Mouse (Mus musculus) neural tube, embryonic 14.5 days (tissue): ENCODE results near the gene Prrg3. TPM values are rescaled to one million over a fixed set of nuclear protein-coding genes. Genes with fewer than 3 reads are reported as not detected.

Source experiments
- polyA plus RNA-seq: library from polyadenylated mRNA; unstranded; fragments of >200 nt; fragmentation: Nextera tagmentation; extraction: Ambion mirVana; gene quantifications from 2 replicates; pipeline ENCODE4 v1.2.1, GENCODE M21; 2014

The Prrg3 gene
- polyA plus RNA-seq, 1 experiment from 2014 or later = 11.6 TPM

Other genes starting within 250 kb of the Prrg3 start
- 46.4 and 46.8 TPM in 2 replicates for gene Vma21, start 146.7 kb upstream of the Prrg3 start, polyA plus RNA-seq
- 0.27 and 0.42 TPM in 2 replicates for gene Gm1141, start 41.6 kb upstream of the Prrg3 start, polyA plus RNA-seq
- gene Fate1, start 10.4 kb downstream of the Prrg3 start, polyA plus RNA-seq = 0.31 TPM in 1 of 2 replicates, not detected in the other
- 0.08 and 0.15 TPM in 2 replicates for gene Cnga2, start 29.2 kb downstream of the Prrg3 start, polyA plus RNA-seq